24 mouse cellular contexts compared by ENCODE assay signal in genomic region chr10:82167777-82168176, GRCm38 (mm10). TPM values are rescaled to one million over a fixed set of nuclear protein-coding genes. Genes with fewer than 3 reads are reported as not detected.
DNase-seq lines count a peak whose midpoint lies in the region; ATAC-seq and TF ChIP-seq lines count a peak whose summit lies in the region.
"Had no signal": no experiment of that assay in that cellular context is flagged by ENCODE, and none has a peak within 500 bp of the region (broad histone marks: within the 10 kb centered on the region; RNA-seq: fewer than 3 reads in every experiment).

No protein-coding gene starts in this region.

- peak overlapping the region; percentile 72 for H3K27ac ChIP-seq in spleen, adult 2 months (ENCODE audit: insufficient read depth, low read length)
- H3K27ac ChIP-seq in CH12.LX (ENCODE audit: insufficient read depth, low read depth), result no peak overlapping the region
- H3K27ac ChIP-seq: embryonic facial prominence, embryonic 12.5 days; gastrocnemius, adult 2 months; heart, embryonic 10.5 days; hindbrain, embryonic 12.5 days had no signal

- no peaks in the 10 kb centered on the region for H3K79me2 ChIP-seq in CH12.LX (replicated peaks; ENCODE audit: control insufficient read depth, extremely low read depth, insufficient read depth, poor library complexity, severe bottlenecking)

- peak; percentile 62 for ATAC-seq in granulocyte monocyte progenitor cell, adult 5-6 weeks (replicated peaks; ENCODE audit: poor library complexity, severe bottlenecking)
- peak; percentile 64; the same call in 1 of the 2 replicates for ATAC-seq in neutrophil, adult 5-6 weeks (ENCODE audit: extremely low read depth, insufficient number of reproducible peaks, low FRiP score, poor library complexity, severe bottlenecking)
- ATAC-seq: CD4-positive, CD25-positive, alpha-beta regulatory T cell, adult 4 months; forebrain, embryonic 14.5 days; hindbrain, embryonic 16.5 days; inflammation-experienced regulatory T-cells, adult 6 months had no signal

- no peak for TF ChIP-seq RAD21 in CH12.LX (IDR thresholded peaks at IDR 0.05; ENCODE audit: low read depth, low read length)

- WGBS in spleen, adult 2 months, result 10% methylated on average over 3 of the region's 3 CpGs

- in situ Hi-C loops in CH12.LX (cut with MboI; ENCODE audit: low pct_ligation_motif_present, low pct_unique_long_range_greater_than_20kb, low sequenced_read_pairs), result no loop called here

- no peak for TF ChIP-seq EP300 in CH12.LX (IDR thresholded peaks at IDR 0.05; ENCODE audit: low read length)

- peaks cover 8% of the 10 kb centered on the region; the same call in 1 of the 2 replicates for H3K4me1 ChIP-seq in spleen, adult 2 months (ENCODE audit: control insufficient read depth, insufficient read depth, insufficient read length)
- peaks cover 4 to 14% of the 10 kb centered on the region in 2 experiments for H3K4me1 ChIP-seq in CH12.LX (ENCODE audit: control insufficient read depth in 1 of 2, insufficient read depth in 2 of 2)
- H3K4me1 ChIP-seq: embryonic facial prominence, embryonic 12.5 days; heart, embryonic 10.5 days; hindbrain, embryonic 12.5 days had no signal

- H3K4me2 ChIP-seq in CH12.LX (ENCODE audit: insufficient read depth, low read depth, poor library complexity, severe bottlenecking), result no peak overlapping the region
- H3K4me2 ChIP-seq: embryonic facial prominence, embryonic 12.5 days; hindbrain, embryonic 12.5 days had no signal

- H3K4me3 ChIP-seq in spleen, adult 2 months (ENCODE audit: extremely low read depth, insufficient read depth, insufficient read length), result no peak overlapping the region
- H3K4me3 ChIP-seq in CH12.LX (replicated peaks in 1 of 3; ENCODE audit: low read depth in 2 of 3, low read length in 2 of 3, poor library complexity in 1 of 3), result no peak overlapping the region
- H3K4me3 ChIP-seq: embryonic facial prominence, embryonic 12.5 days; gastrocnemius, adult 2 months; heart, embryonic 10.5 days; hindbrain, embryonic 12.5 days had no signal

- TF ChIP-seq CTCF in spleen, adult 2 months (IDR thresholded peaks at IDR 0.05; ENCODE audit: extremely low read depth, insufficient read depth, insufficient read length, insufficient replicate concordance), result no peak
- no peak for TF ChIP-seq CTCF in CH12.LX (conservative IDR thresholded peaks at IDR 0.05 in 1 of 2, IDR thresholded peaks at IDR 0.05 in 1 of 2; ENCODE audit: low read depth in 2 of 2, low read length in 2 of 2)

- no peaks in the 10 kb centered on the region for H3K27me3 ChIP-seq in spleen, adult 2 months (ENCODE audit: control insufficient read depth, insufficient read depth, low read length)
- peaks cover 4% of the 10 kb centered on the region for H3K27me3 ChIP-seq in CH12.LX (replicated peaks)
- H3K27me3 ChIP-seq: embryonic facial prominence, embryonic 12.5 days; hindbrain, embryonic 12.5 days had no signal

- dilution Hi-C loops in CH12.LX (cut with MboI; ENCODE audit: extremely low pct_ligation_motif_present, extremely low pct_unique_long_range_greater_than_20kb, low sequenced_read_pairs), result no loop called here

- no peak for TF ChIP-seq POLR2A in spleen, adult 2 months (IDR thresholded peaks at IDR 0.05; ENCODE audit: low read depth, low read length)
- TF ChIP-seq POLR2A in CH12.LX (IDR thresholded peaks at IDR 0.05; ENCODE audit: low read depth, low read length), result no peak

- H3K36me3 ChIP-seq in spleen, adult 2 months (ENCODE audit: control insufficient read depth, insufficient read depth, low read length), result no peaks in the 10 kb centered on the region
- no peaks in the 10 kb centered on the region for H3K36me3 ChIP-seq in CH12.LX (replicated peaks in 1 of 2; ENCODE audit: control insufficient read depth in 1 of 2, insufficient read depth in 1 of 2, low read length in 1 of 2)
- H3K36me3 ChIP-seq: embryonic facial prominence, embryonic 12.5 days; heart, embryonic 10.5 days; hindbrain, embryonic 12.5 days had no signal

- DNase-seq in spleen, adult 2 months (ENCODE audit: low read depth in 1 of 2, low spot score in 2 of 2), result no peak
- no peak for DNase-seq in spleen, postnatal 4 days (ENCODE audit: low spot score in 2 of 2)
- peak; percentile 21 for DNase-seq in CH12.LX (ENCODE audit: extremely low read depth)
- DNase-seq in adrenal gland, adult 8-10 months, result no peak
- DNase-seq in gastrocnemius, postnatal 4 days (ENCODE audit: low spot score in 2 of 2), result no peak
- DNase-seq in embryo, embryonic 11 days, result no peak
- DNase-seq: adrenal gland, adult 2 months; adrenal gland, postnatal 36 days; cerebellum, adult 2 months; cerebellum, postnatal 10 days; gastrocnemius, adult 2 months; gastrocnemius, postnatal 25 days; heart, adult 18-20 months; heart, postnatal 10 days; heart, postnatal 4 days had no signal

- no peaks in the 10 kb centered on the region for H3K9me3 ChIP-seq in CH12.LX (replicated peaks; ENCODE audit: low read length)

- H3K9ac ChIP-seq in CH12.LX (ENCODE audit: insufficient read depth, low read depth), result no peak overlapping the region
- H3K9ac ChIP-seq: embryonic facial prominence, embryonic 12.5 days; hindbrain, embryonic 12.5 days had no signal

TF ChIP-seq in CH12.LX, 34 proteins besides CTCF, POLR2A, EP300 and RAD21:
- TF ChIP-seq USF2 (conservative IDR thresholded peaks at IDR 0.05; ENCODE audit: low read depth, low read length) (no peak), JUND (conservative IDR thresholded peaks at IDR 0.05; ENCODE audit: low read depth, low read length) (no peak), GABPA (IDR thresholded peaks at IDR 0.05; ENCODE audit: insufficient replicate concordance, low read depth, low read length) (no peak), MEF2A (IDR thresholded peaks at IDR 0.05; ENCODE audit: borderline replicate concordance, low read depth, low read length) (no peak), ZMIZ1 (IDR thresholded peaks at IDR 0.05; ENCODE audit: low read depth, low read length) (no peak)

RNA-seq across cellular contexts. Expression of gene AU041133, which starts 40.0 kb away (rescaled TPM):
- polyA plus RNA-seq in spleen, adult 2 months (2012; rRNA removed), result 0.19 and 0.22 TPM in 2 replicates
- total RNA-seq in CH12.LX (2012; rRNA removed) (2.6 and 2.8 TPM in 2 replicates), CH12.LX (2014; rRNA removed) (4.7 and 5.0 TPM in 2 replicates)
- polyA plus RNA-seq in CH12.LX (2012; ENCODE audit: insufficient read length, low read depth), result 1.3 and 1.7 TPM in 2 replicates
- 1.9 and 6.7 TPM in 2 replicates for total RNA-seq in granulocyte monocyte progenitor cell, adult 5-6 weeks (2014; fragmentation: Nextera tagmentation)
- 6.2 and 6.6 TPM in 2 replicates for total RNA-seq in granulocyte monocyte progenitor cell, adult 5-6 weeks (2017)
- 15.1 and 16.9 TPM in 2 replicates for total RNA-seq in neutrophil, adult 5-6 weeks (2017)
- 1 to 10 TPM; 3.8 to 9.4 (median 6.9) TPM for total RNA-seq in adrenal gland, adult 8-10 months (2022)
- total RNA-seq in gastrocnemius, postnatal 4 days (2021), result 1 to 10 TPM; 4.3 to 4.5 TPM
